Mouse (Mus musculus) thymus, postnatal 0 days (tissue): ENCODE data around the gene Mfsd11. TPM values are rescaled to one million over a fixed set of nuclear protein-coding genes. Genes with fewer than 3 reads are reported as not detected.
"Not testable (repeated sequence)": the region's sequence is repeated elsewhere in the genome, so short reads cannot be mapped to it uniquely, and the experiment has no call there.

Experiments
- DNase-seq: peaks from one replicate; pipeline ENCODE4 v3.0.0-alpha.2; 2015; ENCODE audit warnings: low spot score
- polyA plus RNA-seq: library from polyadenylated mRNA; unstranded; fragments of >200 nt; fragmentation: Nextera tagmentation; extraction: Ambion mirVana; gene quantifications from 2 replicates; pipeline ENCODE4 v1.2.1, GENCODE M21; 2015

Mfsd11 gene
- polyA plus RNA-seq, 1 experiment from 2014 or later, result 35.3 TPM

DNA sequence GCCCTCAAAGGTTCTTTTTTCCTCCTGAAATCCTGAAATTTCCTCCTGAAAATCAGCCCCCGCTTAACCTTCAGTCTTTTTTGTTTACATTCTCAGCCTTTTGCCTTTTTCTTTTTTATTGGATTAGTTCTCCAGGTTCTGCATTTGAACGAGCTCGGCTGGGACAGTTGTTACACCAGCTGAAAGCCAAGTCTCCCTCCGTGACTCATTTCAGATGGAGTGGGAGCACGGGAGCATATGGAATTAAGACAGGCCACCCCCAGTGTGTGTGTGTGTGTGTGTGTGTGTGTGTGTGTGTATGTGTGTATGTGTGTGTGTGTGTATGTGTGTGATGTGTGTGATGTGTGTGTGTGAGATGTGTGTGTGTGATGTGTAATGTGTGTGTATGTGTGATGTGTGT is 29.2 kb downstream of the Mfsd11 start:
- no peak for DNase-seq

- DNase-seq, result no peak
These were observed 30.2 kb downstream of the Mfsd11 start for GRCm38 (mm10) chr11:116882446-116882845.

GRCm38 (mm10) chr11:116884061-116884460 is 31.8 kb downstream of the Mfsd11 start:
- DNase-seq, result peak; percentile 49

DNA sequence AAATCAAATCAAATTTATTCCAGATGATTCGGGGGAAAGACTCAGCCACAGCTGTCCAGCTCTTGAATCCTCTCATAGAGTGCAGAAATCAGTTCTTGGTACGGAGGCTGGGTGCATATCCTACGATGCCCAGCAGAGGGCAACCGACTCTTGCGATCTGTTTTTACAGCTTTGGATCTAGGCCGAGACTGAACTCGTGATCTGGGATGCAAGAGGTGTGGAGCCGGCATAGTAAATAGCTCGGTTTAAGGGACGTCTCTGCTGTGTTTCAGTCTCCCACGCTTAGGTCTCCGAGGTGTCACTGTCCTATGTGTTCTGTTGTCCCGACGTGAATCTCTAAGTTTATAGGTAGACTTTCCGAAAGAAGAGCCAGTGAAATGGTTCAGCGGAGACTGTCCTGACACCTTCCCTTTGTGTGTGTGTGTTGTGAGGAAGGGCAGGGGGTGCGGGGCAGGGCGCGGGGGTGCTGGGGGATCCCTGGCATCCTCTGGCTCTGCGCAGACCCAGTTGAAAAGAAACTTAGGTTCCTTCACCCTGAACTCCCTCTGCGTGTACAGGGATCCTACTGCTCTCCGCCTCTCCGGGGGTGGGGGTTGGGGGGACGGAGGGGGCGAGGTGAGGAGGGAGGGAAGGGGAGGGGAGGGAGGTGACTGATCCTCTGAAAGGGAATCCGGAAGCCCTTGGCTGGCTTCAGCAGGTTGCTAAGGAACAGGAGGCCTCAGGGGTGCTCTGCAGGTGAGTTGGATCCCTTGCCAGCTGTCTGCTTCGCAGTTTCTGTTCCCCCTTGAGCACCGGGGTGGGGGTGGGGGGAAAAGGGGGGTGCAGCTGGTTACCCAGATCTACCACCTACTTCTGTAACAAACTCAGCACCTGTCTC is 33.3 kb downstream of the Mfsd11 start:
- DNase-seq, result peak; percentile 93

- peak; percentile 83 for DNase-seq
These were observed 34.9 kb downstream of the Mfsd11 start for GRCm38 (mm10) chr11:116887136-116887535.

DNA sequence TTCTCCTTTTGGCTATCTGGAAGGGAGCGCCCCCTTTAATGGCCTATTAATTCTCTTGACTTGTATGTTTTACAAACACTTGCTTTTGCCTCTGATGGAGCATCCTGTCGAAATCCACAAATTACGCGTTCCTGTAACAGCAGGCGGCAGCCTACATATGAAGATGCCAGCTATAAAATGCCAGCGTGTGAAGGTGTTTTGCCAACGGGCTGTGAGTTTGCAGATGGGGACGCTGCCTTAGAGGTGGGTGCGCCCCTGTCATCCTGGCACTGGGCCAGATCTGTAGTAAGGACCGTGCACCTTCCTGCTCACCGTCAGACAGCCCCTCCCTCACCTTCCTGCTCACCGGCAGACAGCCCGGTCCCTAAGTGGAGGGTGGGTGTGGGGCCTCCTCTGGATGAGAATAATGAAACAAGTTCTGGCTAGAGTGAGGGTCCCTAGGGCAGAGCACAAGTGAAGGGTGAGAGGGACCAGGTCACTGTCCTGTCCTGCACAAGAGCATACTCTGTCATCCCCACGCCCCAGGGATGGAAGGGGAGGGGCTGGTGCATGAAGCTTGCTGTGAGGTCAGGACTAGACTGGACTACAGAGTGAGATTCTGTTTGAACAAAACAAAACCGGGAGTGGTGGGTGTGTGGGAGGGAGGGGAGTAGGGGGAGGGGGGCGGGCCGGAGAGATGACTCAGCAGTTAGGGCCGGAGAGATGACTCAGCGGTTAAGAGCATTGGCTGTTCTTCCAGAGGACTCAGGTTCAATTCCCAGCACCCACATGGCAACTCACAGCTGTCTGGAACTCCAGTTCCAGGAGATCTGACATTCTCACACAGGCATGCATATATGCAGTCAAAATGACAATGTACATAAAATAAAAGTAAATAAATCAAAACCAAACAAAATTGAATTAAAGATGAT is 41.5 kb downstream of the Mfsd11 start:
- DNase-seq, result no peak

DNA sequence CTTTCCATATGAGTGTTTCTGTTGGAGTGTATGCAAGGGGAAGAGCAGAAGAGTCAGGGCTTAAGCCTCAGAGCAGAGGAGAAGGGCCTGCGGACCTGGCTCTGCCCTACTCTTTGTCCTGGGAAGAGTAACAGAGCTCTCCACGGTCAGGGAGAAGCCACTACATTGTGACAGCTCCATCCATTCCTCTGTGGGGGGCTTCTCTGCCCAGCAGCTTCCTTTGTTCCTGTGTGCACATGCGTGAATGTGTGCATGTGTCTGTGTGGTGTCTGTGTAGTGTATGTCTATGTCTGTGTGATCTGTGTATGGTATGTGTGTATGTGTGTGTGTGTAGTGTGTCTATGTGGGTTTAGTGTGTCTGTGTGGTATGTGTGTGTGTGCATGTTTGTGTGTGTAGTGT is 43.2 kb downstream of the Mfsd11 start:
- DNase-seq, result no peak

GRCm38 (mm10) chr11:116899247-116899646 is 47.0 kb downstream of the Mfsd11 start:
- no peak for DNase-seq

GRCm38 (mm10) chr11:116902588-116902987 is 50.3 kb downstream of the Mfsd11 start:
- not testable (repeated sequence) for DNase-seq

GRCm38 (mm10) chr11:116905741-116906456 is 53.7 kb downstream of the Mfsd11 start:
- no peak for DNase-seq

DNA sequence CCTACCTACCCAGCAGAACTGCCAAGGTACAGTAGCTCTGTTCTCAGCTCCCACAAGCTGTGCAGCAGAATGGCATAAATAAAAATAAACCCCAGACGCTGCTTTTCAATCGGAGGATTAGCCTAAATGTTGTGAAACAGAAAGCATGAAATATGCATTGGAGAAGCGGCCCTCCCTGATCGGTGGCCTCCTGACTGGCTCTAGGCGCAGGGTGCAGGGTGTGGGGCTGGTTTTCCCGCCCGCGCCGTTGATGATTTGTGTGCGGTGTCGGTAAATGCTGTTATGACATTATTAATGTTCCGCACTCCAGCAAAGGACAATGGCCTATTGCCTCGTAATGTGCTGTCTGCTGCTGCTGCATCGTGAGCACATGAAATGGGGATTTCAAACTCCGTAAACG is 61.3 kb downstream of the Mfsd11 start:
- DNase-seq, result no peak

DNA sequence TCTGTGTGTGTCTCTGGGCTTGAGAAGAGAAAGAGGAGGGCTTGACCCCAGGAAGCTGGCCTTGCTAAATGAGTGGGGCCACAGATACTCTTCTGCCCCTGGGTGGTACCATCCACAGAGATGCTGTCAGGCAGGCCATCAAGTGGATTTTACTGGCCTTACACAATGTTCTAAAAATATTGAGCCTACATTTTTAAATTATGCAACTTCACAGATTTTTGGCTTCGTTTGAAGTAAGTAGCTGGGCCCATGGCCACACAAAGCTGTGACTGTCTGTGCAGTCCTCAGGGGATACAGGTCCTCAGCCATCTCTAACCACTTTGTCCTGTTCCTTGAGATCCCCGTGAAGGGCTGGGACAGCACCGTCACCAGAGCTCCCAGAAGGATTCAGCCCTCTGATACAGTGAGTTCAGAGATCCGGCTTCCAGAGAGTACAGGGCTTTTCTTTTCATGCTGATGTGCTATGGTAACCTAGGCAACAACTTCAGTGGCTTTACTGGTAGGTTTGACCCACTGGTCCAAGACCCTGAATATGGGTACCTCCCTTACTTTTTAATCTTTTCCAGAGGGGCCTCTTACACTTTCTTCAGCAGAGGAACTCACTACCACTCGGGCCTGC is 62.1 kb downstream of the Mfsd11 start:
- no peak for DNase-seq

DNA sequence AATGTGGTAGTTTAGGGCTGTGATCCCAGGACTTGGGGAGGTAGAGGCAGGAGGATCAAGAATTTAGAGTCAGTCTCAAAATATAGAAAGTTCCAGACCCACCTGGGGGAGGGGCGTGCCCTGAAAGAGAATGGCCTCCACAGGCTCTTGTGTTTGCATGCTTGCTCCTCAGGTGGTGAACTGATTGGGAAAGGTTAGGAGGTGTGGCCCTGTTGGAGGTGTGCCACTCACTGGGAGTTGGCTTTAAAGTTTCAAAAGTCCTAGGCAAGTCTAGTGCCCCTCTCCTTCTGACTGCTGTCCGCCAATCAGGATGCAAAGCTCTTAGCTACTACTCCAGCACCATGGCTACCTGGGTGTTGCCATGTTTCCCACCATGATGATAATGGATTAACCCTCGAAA is 63.0 kb downstream of the Mfsd11 start:
- DNase-seq, result no peak

DNA sequence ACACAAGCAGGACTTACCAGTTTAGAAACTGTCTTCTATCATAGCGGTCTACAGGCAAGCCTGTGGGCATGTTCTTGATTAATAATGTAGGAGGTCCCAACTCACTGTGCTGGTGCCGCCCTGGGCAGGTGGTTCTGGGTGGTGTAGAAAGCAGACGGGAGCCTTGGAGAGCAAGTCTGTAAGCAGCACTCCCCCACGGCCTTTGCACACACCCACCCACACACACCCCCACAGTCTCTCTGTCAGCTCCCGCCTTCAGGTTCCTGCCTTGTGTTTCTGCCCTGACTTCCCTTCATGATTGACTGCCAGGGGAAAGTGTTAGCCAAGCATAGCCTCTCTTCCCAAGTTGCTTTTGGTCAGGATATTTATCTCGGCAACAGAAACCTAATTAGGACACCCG is 65.1 kb downstream of the Mfsd11 start:
- DNase-seq, result no peak

DNA sequence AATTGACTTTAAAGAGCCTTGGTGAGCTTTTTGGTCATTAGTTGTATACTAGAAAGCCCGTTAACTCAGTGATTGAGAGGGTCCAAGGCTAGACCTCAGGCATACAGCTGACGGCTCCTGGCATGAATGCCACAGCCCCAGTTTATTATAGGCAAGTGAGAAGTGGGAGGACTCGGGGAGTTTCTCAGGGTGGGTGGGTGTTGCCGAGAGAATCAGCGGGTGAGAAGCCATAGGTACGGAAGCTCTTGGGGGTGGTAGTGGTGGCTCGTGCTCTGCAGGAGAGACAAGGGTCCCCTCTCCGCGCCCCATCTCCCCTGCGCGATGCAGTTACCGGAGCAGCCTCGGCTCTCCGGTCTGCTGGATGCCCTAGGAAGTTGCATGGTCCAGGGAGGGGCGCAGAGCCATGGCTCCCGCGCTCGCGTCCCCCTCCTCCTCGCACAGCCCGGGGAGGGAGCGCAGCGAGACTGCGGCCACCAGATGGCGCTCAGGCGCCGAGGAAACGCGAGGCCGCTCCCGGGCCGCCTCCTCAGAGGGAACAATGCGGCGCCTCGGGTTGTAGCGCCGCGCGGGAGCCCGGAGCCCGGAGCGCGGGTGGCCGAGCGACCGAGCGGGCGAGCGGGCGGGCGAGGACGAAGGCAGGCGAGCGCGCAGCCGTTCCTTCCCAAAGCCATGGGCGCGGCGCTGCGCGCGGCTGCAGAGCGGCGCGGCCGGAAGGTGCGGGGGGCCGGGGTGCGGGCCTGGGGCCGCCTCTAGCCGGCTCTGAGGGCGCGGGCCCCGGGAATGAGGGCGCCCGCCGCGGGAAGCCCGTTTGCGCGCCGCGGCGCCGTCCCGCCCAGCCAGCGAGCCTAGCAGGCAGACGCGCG is 66.3 kb downstream of the Mfsd11 start, which contains the start of gene Mgat5b:
Gene Mgat5b, plus strand, starts transcription at position 541 of the 863 bp plus-strand sequence.
- DNase-seq, result peak; percentile 82

DNA sequence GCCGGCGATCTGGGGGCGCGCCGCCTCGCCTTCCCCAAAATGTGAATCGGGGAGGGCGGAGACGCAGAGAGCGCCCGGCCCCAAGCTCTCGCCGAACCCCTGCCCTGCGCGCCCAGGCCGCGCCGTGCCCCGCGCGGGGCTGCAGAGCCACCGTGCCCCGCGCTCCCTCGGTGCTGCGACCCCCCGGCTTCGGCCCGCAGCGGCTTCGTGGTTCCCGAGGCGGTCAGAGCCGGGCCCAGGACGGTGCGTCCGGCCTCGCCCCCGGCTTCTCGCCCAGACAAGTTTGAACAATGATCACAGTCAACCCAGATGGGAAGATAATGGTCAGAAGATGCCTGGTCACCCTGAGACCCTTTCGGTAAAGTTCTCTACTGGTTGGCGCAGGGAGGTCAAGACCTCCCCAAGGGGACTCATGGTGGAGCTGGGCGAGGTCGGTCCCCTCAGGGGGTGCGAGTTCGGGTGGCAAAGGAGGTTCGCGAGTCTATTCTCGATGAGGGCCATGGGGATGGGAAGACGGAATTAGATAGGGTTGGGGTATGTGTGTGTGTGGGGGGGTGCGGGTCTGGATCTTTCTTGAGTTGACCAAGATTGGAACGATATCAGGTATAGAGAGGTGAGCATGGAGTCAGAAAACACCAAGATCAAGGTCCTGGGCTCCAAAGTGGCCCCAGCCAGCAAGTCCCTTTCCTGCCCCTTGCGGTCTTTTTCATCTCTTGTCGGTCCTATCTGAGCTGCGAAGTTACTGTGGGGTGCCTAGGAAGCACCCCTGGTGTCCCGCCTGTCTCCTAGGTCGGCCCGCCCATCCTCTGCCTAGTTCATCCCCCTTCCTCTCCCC is 67.2 kb downstream of the Mfsd11 start:
- DNase-seq, result no peak

DNA sequence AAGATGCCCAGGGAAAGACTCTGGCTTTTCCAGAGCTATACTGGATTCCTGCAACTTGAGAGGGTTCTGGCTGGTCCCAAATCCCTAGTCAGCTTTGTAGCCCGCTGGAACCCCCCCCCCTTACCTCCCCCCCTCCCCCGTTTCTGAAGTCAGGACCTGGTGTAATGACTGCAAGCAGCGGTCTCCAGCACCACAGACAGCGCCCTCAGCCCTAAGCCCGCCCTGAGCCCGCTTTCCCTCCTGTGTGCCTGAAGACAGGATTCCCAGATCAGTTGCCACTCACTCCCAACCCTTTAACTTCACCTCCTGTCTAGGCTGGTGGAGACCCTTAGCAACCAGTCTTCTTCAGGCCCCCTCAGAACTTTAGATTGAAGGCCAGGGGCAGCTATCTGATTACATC is 68.5 kb downstream of the Mfsd11 start:
- no peak for DNase-seq

GRCm38 (mm10) chr11:116922058-116922457 is 69.8 kb downstream of the Mfsd11 start:
- DNase-seq, result no peak
